Mouse (Mus musculus) E14TG2a.4 (cell line): ENCODE measurements around the gene Cntnap1.
"Not testable (repeated sequence)": the region's sequence is repeated elsewhere in the genome, so short reads cannot be mapped to it uniquely, and the experiment has no call there.

Source experiments
- H3K27me3 ChIP-seq: 2 replicates; pipeline ENCODE4 v1.6.1; 2014; ENCODE audit warnings: low read length, control low read depth; ENCODE audit not compliant: insufficient read depth
- H3K36me3 ChIP-seq: 2 replicates; pipeline ENCODE4 v1.6.1; 2014; ENCODE audit warnings: low read length, control low read depth; ENCODE audit not compliant: insufficient read depth
- H3K4me1 ChIP-seq: replicated peaks from 2 replicates; pipeline ENCODE4 v1.6.1; 2014; ENCODE audit warnings: low read depth, low read length, control low read depth
- H3K4me3 ChIP-seq: replicated peaks from 2 replicates; pipeline ENCODE4 v1.5.1; 2014; ENCODE audit warnings: mild to moderate bottlenecking, low read length
- H3K9me3 ChIP-seq: 2 replicates; pipeline ENCODE4 v1.6.1; 2014; ENCODE audit warnings: low read length, control low read depth
- CTCF ChIP-seq: conservative IDR thresholded peaks from 2 replicates; pipeline ENCODE4 v1.5.1; 2014; ENCODE audit warnings: low read length
- NANOG ChIP-seq: IDR thresholded peaks from 2 replicates; pipeline ENCODE4 v1.6.1; 2014; ENCODE audit warnings: borderline replicate concordance, low read length, mixed read lengths
- POU5F1 ChIP-seq: IDR thresholded peaks from 2 replicates; pipeline ENCODE4 v1.6.1; 2014; ENCODE audit warnings: low read length, borderline replicate concordance

The Cntnap1 gene

DNA sequence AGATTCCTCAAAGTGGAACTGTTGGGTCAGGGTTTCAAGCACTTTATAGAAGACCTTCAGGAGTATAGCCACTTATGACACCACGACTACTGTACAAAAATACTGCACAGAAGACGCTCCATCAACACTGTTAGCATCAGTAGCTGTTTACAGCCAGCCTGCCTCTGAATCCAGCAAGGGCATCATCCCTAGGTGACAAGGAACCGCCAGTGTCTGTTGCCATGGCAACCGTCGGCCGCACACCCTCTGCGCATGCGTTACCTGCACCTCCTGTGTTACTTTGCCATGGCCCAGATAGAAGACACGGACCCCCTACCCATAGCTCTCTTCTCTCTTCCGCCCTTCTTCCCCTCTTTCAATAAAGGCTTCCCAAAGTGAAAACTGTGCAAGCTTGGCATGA lies 23.9 kb upstream of the Cntnap1 start:
- TF ChIP-seq NANOG (no peak), POU5F1 (no peak), CTCF (no peak)
- Histone ChIP-seq H3K9me3 (no peaks in the 10 kb centered on the region), H3K4me1 (peaks cover 31% of the 10 kb centered on the region), H3K36me3 (no peaks in the 10 kb centered on the region), H3K27me3 (no peaks in the 10 kb centered on the region), H3K4me3 (no peak overlapping the region)

DNA sequence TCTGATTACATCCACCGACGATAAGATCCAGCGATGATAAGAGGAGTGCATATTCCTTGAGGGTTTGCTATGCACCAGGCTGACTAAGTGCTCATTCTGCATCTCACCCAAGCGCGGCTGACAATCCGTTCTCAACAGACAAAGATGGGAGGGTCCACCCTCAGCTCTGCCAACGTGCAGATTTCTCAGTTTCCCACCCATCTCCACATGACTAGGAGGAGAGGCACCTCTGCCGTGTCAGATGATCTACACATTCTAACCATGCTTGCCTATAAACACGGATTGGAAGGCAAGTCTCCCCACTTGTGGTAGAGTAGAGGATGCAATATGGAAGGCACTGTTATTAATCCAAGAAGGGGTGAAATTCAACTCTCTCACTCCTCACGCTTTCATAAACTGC lies 21.6 kb upstream of the Cntnap1 start:
- H3K9me3 ChIP-seq = no peaks in the 10 kb centered on the region
- H3K4me3 ChIP-seq = no peak overlapping the region
- TF ChIP-seq NANOG (no peak), CTCF (no peak), POU5F1 (no peak)
- peaks cover 21% of the 10 kb centered on the region for H3K4me1 ChIP-seq
- H3K36me3 ChIP-seq = no peaks in the 10 kb centered on the region
- no peaks in the 10 kb centered on the region for H3K27me3 ChIP-seq

DNA sequence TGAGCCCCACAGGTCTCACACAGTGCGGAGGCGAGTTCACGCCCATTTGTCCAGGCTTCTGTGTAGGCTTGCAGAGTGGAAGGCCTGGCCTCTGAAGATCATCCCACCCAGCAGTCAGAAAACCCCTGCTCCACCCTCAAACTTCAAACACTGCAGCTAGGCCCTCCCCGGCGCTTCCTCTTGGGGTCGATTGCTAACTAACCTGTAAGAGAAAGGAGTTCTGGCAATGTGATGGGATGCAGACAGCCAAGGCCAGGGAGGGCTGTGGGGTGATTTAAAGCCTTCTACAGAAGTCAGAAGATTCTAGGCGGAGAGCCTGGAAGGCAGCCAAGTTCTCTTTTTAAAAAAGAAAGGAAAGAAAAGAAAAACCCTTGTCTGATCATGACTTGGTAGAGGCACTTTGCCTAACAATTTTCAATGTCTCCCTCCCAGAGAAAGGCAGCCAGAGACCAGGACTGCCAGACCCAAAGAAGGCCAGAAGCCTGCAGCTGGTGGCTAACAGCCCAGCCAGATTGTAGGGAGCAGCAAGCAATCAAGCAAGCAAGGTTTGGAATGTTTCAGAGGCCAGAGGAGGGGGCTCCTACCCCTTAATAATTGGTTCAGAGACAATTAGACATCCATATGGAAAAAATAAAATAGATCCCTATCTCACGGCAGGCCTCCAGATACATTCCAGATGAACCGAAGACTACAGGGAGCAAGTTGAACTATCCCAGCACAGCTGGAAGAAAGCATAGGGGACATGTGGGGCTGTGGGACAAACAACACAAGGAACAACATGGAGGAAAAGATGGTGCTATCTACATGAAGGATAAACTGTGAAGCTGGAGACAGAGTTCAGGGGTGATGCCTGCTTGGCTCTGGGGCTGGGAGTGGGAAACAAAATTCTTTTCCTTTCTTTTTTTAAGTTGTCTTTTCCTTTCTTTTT lies 20.9 kb upstream of the Cntnap1 start:
- Histone ChIP-seq H3K4me3 (no peak overlapping the region), H3K27me3 (no peaks in the 10 kb centered on the region), H3K36me3 (no peaks in the 10 kb centered on the region), H3K4me1 (peaks cover 18% of the 10 kb centered on the region), H3K9me3 (no peaks in the 10 kb centered on the region)
- TF ChIP-seq CTCF (no peak), NANOG (no peak), POU5F1 (no peak)

DNA sequence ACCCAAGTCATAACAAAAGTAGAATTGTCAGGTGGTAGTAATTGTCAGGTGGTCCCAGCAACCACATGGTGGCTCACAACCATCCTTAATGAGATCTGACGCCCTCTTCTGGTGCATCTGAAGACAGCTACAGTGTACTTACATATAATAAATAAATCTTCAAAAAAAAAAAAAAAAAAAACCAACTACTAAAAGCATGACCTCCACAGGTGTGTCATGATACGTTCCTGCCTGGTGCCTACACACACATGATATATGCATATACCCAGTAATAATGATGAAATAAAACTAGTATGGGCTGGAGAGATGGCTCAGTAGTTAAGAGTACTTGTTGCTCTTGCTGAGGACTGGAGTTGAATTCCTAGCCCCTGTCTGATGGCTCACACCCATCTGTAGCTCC lies 19.3 kb upstream of the Cntnap1 start:
- no peaks in the 10 kb centered on the region for H3K9me3 ChIP-seq
- no peaks in the 10 kb centered on the region for H3K36me3 ChIP-seq
- H3K27me3 ChIP-seq = peaks cover 9% of the 10 kb centered on the region
- H3K4me1 ChIP-seq = peaks cover 28% of the 10 kb centered on the region
- no peak overlapping the region for H3K4me3 ChIP-seq
- TF ChIP-seq POU5F1 (no peak), CTCF (no peak), NANOG (no peak)

DNA sequence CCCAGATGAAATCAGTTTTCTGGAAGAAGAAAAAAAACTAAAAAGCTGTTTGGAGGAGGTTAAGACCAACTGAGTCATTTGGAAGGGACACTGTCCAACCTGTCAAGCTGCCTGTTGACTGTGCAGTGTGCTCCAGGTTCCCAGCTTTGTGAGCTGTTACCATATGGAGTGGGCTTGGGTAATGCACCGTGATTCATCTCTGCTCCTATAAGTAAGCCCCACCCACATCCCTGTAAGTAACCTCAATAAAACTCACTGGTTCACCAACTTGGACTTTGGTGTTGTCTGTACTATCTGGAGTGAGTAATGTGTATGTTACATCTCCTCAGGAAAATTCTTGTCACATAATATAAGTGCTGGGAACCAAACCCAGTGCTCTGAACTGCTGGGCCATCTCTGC lies 17.5 kb upstream of the Cntnap1 start:
- TF ChIP-seq POU5F1 = no peak
- TF ChIP-seq CTCF = no peak
- TF ChIP-seq NANOG = no peak
- H3K4me3 ChIP-seq = no peak overlapping the region
- no peaks in the 10 kb centered on the region for H3K9me3 ChIP-seq
- peaks cover 21% of the 10 kb centered on the region for H3K27me3 ChIP-seq
- H3K36me3 ChIP-seq = no peaks in the 10 kb centered on the region
- peaks cover 36% of the 10 kb centered on the region for H3K4me1 ChIP-seq

DNA sequence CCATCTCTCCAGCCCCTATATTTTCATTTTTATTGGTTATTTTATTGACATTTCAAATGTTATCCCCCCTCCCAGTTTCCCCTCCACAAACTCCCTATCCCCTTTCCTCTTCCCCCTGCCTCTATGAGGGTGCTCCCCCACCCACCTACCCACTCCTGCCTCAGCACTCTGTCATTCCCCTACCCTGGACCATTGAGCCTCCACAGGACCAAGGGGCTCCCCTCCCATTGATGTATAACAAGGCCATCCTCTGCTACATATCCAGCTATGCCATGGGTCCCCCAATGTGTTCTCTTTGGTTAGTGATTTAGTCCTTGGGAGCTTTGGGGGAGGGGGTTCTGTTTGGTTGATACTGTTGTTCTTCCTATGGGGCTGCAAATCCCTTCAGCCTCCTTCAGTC lies 15.7 kb upstream of the Cntnap1 start:
- H3K4me3 ChIP-seq = no peak overlapping the region
- H3K36me3 ChIP-seq = no peaks in the 10 kb centered on the region
- H3K9me3 ChIP-seq = no peaks in the 10 kb centered on the region

DNA sequence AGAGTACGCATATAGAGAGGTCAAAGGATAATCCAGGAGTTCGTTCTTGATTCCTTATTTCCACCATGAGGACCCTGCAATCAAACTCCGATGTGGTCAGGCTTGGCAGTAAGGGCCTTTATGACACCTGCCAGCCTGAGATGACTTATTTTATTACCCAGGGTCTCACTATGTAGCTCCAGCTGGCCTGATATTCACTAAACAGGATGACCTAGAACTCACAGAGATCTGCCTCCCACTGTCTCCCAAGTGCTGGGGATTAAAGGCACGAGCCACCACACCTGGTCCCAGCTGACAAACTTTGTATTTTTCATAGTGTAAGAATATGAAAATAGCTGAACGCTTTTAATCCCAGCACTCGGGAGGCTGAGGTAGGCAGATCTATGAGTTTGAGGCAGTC lies 15.2 kb upstream of the Cntnap1 start:
- TF ChIP-seq CTCF (no peak), NANOG (no peak), POU5F1 (no peak)
- peaks cover 33% of the 10 kb centered on the region for H3K27me3 ChIP-seq
- peak overlapping the region; percentile 74; the same call in 1 of the 2 replicates for H3K4me3 ChIP-seq
- no peaks in the 10 kb centered on the region for H3K9me3 ChIP-seq
- H3K4me1 ChIP-seq = peaks cover 20% of the 10 kb centered on the region
- H3K36me3 ChIP-seq = no peaks in the 10 kb centered on the region

More for the DNA sequence above, 15.7 kb upstream of the Cntnap1 start:
- Histone ChIP-seq H3K27me3 (peaks cover 32% of the 10 kb centered on the region), H3K4me1 (peaks cover 23% of the 10 kb centered on the region)
- no peak for TF ChIP-seq NANOG
- TF ChIP-seq POU5F1 = no peak
- TF ChIP-seq CTCF = no peak

DNA sequence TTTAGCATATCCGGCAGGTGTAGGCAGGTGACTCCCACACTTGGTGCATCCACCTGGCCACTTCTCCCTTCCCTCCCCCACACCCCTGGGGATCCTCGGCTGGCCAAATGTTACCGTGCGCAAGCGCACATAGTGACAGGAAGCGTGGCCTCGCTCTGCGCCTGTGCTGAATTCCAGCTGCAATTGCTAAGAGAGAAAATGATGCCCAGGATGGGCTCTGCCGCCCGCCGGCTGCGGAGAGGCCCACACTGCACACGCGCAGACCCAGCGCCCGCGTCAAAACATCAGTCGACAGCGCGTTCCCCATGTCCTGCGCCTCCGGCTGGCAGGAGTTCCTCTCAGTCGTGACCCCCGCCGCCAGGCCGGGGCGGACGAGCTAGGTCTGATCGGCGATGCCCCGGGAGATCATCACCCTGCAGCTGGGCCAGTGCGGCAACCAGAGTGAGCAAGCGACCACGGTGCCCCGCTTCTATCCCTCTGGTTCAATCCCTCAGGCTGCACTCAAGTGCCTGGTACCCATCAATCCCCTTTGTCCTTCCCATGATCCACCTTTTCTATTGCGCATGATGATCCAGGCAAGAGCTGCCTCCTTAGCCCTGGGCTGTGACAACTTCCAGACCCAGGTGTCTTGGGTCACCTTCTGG lies 14.5 kb upstream of the Cntnap1 start, which contains the start of gene Tubg2:
TSS of gene Tubg2 (plus strand) at position 180 of the 644 bp plus-strand sequence.
- TF ChIP-seq POU5F1 (no peak), NANOG (no peak), CTCF (no peak)
- peak within 1 kb of the TSS; percentile 74 for H3K4me3 ChIP-seq
- peaks cover 33% of the 10 kb centered on the region for H3K27me3 ChIP-seq
- H3K4me1 ChIP-seq = peaks cover 20% of the 10 kb centered on the region
- H3K9me3 ChIP-seq = no peaks in the 10 kb centered on the region
- no peaks in the 10 kb centered on the region for H3K36me3 ChIP-seq

DNA sequence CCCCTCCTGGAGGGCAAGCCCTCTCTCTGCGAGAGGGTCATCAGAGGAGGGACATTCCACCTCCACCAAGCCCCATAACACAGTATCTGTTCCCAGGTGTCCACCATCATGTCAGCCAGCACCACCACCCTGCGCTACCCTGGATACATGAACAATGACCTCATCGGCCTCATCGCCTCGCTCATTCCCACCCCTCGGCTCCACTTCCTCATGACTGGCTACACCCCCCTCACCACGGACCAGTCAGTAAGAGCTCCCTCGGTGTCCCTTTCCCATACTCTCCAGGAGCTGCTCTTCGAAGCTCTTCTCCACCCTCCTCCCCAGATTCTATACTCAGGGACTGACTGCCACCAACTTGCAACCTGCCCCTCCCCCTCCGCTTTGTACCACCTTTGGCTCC lies 10.2 kb upstream of the Cntnap1 start:
- Histone ChIP-seq H3K27me3 (peaks cover 70% of the 10 kb centered on the region), H3K4me1 (peaks cover 55% of the 10 kb centered on the region)
- not testable (repeated sequence) for H3K36me3 ChIP-seq, H3K9me3 ChIP-seq, H3K4me3 ChIP-seq

DNA sequence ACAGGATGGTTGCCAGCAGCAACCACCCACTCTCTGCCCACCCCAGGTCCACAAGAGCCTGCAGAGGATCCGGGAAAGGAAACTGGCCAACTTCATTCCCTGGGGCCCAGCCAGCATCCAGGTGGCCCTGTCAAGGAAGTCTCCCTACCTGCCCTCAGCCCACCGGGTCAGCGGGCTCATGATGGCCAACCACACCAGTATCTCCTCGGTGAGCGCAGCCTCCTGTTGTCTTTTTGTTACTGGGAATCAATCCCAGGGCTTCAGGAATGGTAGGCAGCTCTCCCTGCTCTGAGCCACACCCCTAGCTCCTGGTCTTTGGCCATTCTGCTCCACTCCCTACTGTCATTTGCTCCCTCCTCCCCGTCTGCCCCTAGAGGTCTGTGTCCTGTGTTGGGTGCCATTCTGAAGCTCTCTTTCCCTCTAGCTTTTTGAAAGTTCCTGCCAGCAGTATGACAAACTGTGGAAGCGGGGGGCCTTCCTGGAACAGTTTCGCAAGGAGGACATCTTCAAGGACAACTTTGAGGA lies 9.3 kb upstream of the Cntnap1 start:
- H3K4me3 ChIP-seq, H3K9me3 ChIP-seq, H3K36me3 ChIP-seq: not testable (repeated sequence)
- peaks cover 72% of the 10 kb centered on the region for H3K27me3 ChIP-seq
- H3K4me1 ChIP-seq = peaks cover 51% of the 10 kb centered on the region
